28 mouse cellular contexts compared by ENCODE assay signal in the genomic region with DNA sequence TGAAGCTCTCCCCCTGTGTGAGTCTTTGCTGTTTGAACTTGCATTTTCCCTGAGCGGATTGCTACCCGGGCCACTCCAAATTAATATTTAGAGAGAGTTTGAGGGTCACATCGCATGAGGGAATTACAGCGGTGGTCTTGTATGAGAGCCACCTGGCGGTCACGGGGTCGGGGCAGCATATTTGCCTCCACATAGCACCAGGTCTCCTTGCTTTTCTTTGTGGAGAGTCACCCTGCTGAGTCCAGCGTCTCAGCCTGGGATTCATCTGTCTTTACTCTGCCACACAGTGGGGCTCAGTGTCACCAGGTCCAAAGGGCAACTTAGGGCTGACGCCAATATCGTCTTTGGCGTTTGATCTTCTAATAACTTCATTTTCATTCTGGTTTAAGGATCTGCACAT.
DNase-seq lines count a peak whose midpoint lies in the region; ATAC-seq lines count a peak whose summit lies in the region.
"Had no signal": no experiment of that assay in that cellular context is flagged by ENCODE, and none has a peak within 500 bp of the region (broad histone marks: within the 10 kb centered on the region; RNA-seq: fewer than 3 reads in every experiment).

No protein-coding gene starts in this region.

- H3K36me3 ChIP-seq in forebrain, embryonic 16.5 days (ENCODE audit: control insufficient read depth, insufficient read depth), result peaks cover 6% of the 10 kb centered on the region
- H3K36me3 ChIP-seq in forebrain, embryonic 12.5 days (replicated peaks), result peaks cover 12% of the 10 kb centered on the region; the same call in 1 of the 2 replicates
- H3K36me3 ChIP-seq in midbrain, embryonic 10.5 days, result peaks cover 13% of the 10 kb centered on the region; the same call in 1 of the 2 replicates
- peaks cover 24% of the 10 kb centered on the region for H3K36me3 ChIP-seq in midbrain, embryonic 16.5 days (ENCODE audit: control insufficient read depth, insufficient read depth, low read length)
- no peaks in the 10 kb centered on the region for H3K36me3 ChIP-seq in heart, embryonic 12.5 days
- H3K36me3 ChIP-seq: embryonic facial prominence, embryonic 13.5 days; forebrain, embryonic 10.5 days; kidney, embryonic 15.5 days had no signal

- no peak overlapping the region for H3K4me3 ChIP-seq in forebrain, embryonic 16.5 days (replicated peaks; ENCODE audit: low read length)
- H3K4me3 ChIP-seq in forebrain, embryonic 12.5 days (replicated peaks), result no peak overlapping the region
- no peak overlapping the region for H3K4me3 ChIP-seq in midbrain, embryonic 10.5 days
- no peak overlapping the region for H3K4me3 ChIP-seq in midbrain, embryonic 16.5 days (ENCODE audit: low read depth, low read length)
- H3K4me3 ChIP-seq in heart, embryonic 12.5 days, result no peak overlapping the region
- H3K4me3 ChIP-seq: embryonic facial prominence, embryonic 13.5 days; forebrain, embryonic 10.5 days; gastrocnemius, adult 2 months; heart, embryonic 13.5 days; kidney, embryonic 15.5 days; midbrain, embryonic 12.5 days; neural tube, embryonic 12.5 days had no signal

- H3K9ac ChIP-seq in forebrain, embryonic 16.5 days (replicated peaks; ENCODE audit: low read depth, low read length), result no peak overlapping the region
- H3K9ac ChIP-seq in forebrain, embryonic 12.5 days, result no peak overlapping the region
- H3K9ac ChIP-seq in midbrain, embryonic 16.5 days (ENCODE audit: low read depth, low read length), result no peak overlapping the region
- no peak overlapping the region for H3K9ac ChIP-seq in heart, embryonic 12.5 days
- H3K9ac ChIP-seq: embryonic facial prominence, embryonic 13.5 days; heart, embryonic 13.5 days; kidney, embryonic 15.5 days; liver, embryonic 14.5 days; midbrain, embryonic 12.5 days; neural tube, embryonic 12.5 days had no signal

- WGBS in forebrain, embryonic 16.5 days, result 62% methylated on average over 11 of the region's 11 CpGs
- WGBS in forebrain, embryonic 12.5 days, result 57% methylated on average over 11 of the region's 11 CpGs
- 53% methylated on average over 11 of the region's 11 CpGs for WGBS in midbrain, embryonic 10.5 days
- 48% methylated on average over 11 of the region's 11 CpGs for WGBS in midbrain, embryonic 16.5 days
- 65% methylated on average over 11 of the region's 11 CpGs for WGBS in heart, embryonic 12.5 days

- H3K27ac ChIP-seq in forebrain, embryonic 16.5 days (ENCODE audit: low read length), result peak overlapping the region; percentile 17; the same call in 1 of the 2 replicates
- H3K27ac ChIP-seq in forebrain, embryonic 12.5 days, result no peak overlapping the region
- no peak overlapping the region for H3K27ac ChIP-seq in midbrain, embryonic 10.5 days (replicated peaks)
- no peak overlapping the region for H3K27ac ChIP-seq in midbrain, embryonic 16.5 days (ENCODE audit: low read length)
- H3K27ac ChIP-seq in heart, embryonic 12.5 days (ENCODE audit: poor library complexity, severe bottlenecking), result no peak overlapping the region
- H3K27ac ChIP-seq: embryonic facial prominence, embryonic 13.5 days; forebrain, embryonic 10.5 days; gastrocnemius, adult 2 months; heart, embryonic 13.5 days; kidney, embryonic 15.5 days; liver, embryonic 14.5 days; midbrain, embryonic 12.5 days; neural tube, embryonic 12.5 days had no signal

- no peak overlapping the region for H3K4me2 ChIP-seq in forebrain, embryonic 16.5 days (ENCODE audit: low read length)
- no peak overlapping the region for H3K4me2 ChIP-seq in forebrain, embryonic 12.5 days
- H3K4me2 ChIP-seq in midbrain, embryonic 16.5 days (ENCODE audit: low read length), result no peak overlapping the region
- H3K4me2 ChIP-seq in heart, embryonic 12.5 days, result no peak overlapping the region
- H3K4me2 ChIP-seq: embryonic facial prominence, embryonic 13.5 days; heart, embryonic 13.5 days; kidney, embryonic 15.5 days; midbrain, embryonic 12.5 days; neural tube, embryonic 12.5 days had no signal

- no peaks in the 10 kb centered on the region for H3K27me3 ChIP-seq in forebrain, embryonic 16.5 days (replicated peaks; ENCODE audit: control insufficient read depth, insufficient read depth, low read length)
- H3K27me3 ChIP-seq in forebrain, embryonic 12.5 days, result no peaks in the 10 kb centered on the region
- H3K27me3 ChIP-seq in midbrain, embryonic 10.5 days (ENCODE audit: low read depth, poor library complexity, severe bottlenecking), result no peaks in the 10 kb centered on the region
- H3K27me3 ChIP-seq in midbrain, embryonic 16.5 days (ENCODE audit: control insufficient read depth, insufficient read depth, low read depth, low read length), result no peaks in the 10 kb centered on the region
- H3K27me3 ChIP-seq in heart, embryonic 12.5 days (replicated peaks), result no peaks in the 10 kb centered on the region
- H3K27me3 ChIP-seq: embryonic facial prominence, embryonic 13.5 days; kidney, embryonic 15.5 days; midbrain, embryonic 12.5 days; neural tube, embryonic 12.5 days had no signal

- DNase-seq in midbrain, embryonic 10.5 days (ENCODE audit: low spot score), result peak; percentile 59
- DNase-seq in embryo, embryonic 10.5 days (ENCODE audit: low spot score), result peak; percentile 48
- DNase-seq in mesoderm, embryonic 11.5 days (ENCODE audit: low read depth, low spot score), result peak; percentile 43
- DNase-seq: adrenal gland, postnatal 25 days; cerebellum, adult 18-20 months; cerebellum, postnatal 14 days; gastrocnemius, adult 2 months; gastrocnemius, postnatal 36 days; heart, adult 18-20 months; heart, postnatal 10 days; kidney, adult 18-20 months; kidney, postnatal 25 days; liver; lung, adult 2 months; lung, postnatal 14 days; thymus, postnatal 4 days had no signal

- H3K4me1 ChIP-seq in forebrain, embryonic 16.5 days (replicated peaks; ENCODE audit: control insufficient read depth, insufficient read depth, low read length), result peaks cover 28% of the 10 kb centered on the region
- H3K4me1 ChIP-seq in forebrain, embryonic 12.5 days, result peaks cover 8% of the 10 kb centered on the region; the same call in 1 of the 2 replicates
- H3K4me1 ChIP-seq in midbrain, embryonic 10.5 days, result peaks cover 14% of the 10 kb centered on the region
- no peaks in the 10 kb centered on the region; the same call in 1 of the 2 replicates for H3K4me1 ChIP-seq in midbrain, embryonic 16.5 days (ENCODE audit: control insufficient read depth, insufficient read depth, low read length)
- peaks cover 8% of the 10 kb centered on the region; the same call in 1 of the 2 replicates for H3K4me1 ChIP-seq in heart, embryonic 12.5 days (replicated peaks)
- H3K4me1 ChIP-seq: heart, embryonic 13.5 days; kidney, embryonic 15.5 days had no signal

- no peak for ATAC-seq in forebrain, embryonic 16.5 days
- no peak for ATAC-seq in forebrain, embryonic 12.5 days (ENCODE audit: low FRiP score)
- ATAC-seq in midbrain, embryonic 16.5 days, result no peak
- ATAC-seq in heart, embryonic 12.5 days (ENCODE audit: insufficient number of reproducible peaks, low FRiP score), result no peak
- ATAC-seq: CD4-positive, CD25-positive, alpha-beta regulatory T cell, adult 4 months had no signal

- H3K9me3 ChIP-seq in forebrain, embryonic 16.5 days (ENCODE audit: control insufficient read depth, low read length), result no peaks in the 10 kb centered on the region
- H3K9me3 ChIP-seq in forebrain, embryonic 12.5 days, result no peaks in the 10 kb centered on the region
- no peaks in the 10 kb centered on the region; the same call in 1 of the 2 replicates for H3K9me3 ChIP-seq in midbrain, embryonic 10.5 days (replicated peaks)
- H3K9me3 ChIP-seq in midbrain, embryonic 16.5 days (replicated peaks; ENCODE audit: control insufficient read depth, low read length, poor library complexity, severe bottlenecking), result no peaks in the 10 kb centered on the region
- H3K9me3 ChIP-seq in heart, embryonic 12.5 days (replicated peaks), result no peaks in the 10 kb centered on the region
- H3K9me3 ChIP-seq: embryonic facial prominence, embryonic 13.5 days; forebrain, embryonic 10.5 days; kidney, embryonic 15.5 days; midbrain, embryonic 12.5 days; neural tube, embryonic 12.5 days had no signal
